Mouse (Mus musculus) stomach, postnatal 0 days (tissue): ENCODE results near the gene Fam24a. TPM values are rescaled to one million over a fixed set of nuclear protein-coding genes. Genes with fewer than 3 reads are reported as not detected.
A peak's percentile ranks its signal among the peaks of the same experiment; 100 is the strongest.

ENCODE experiments used
- ATAC-seq: fragments of 200-750 bp; cut with Nextera tagmentation; 2 replicates; pipeline ENCODE4 v1.8.0; 2017; ENCODE audit not compliant: low FRiP score, low TSS enrichment
- DNase-seq: peaks from one replicate; pipeline ENCODE4 v3.0.0-alpha.2; 2016; ENCODE audit warnings: low spot score
- H3K27ac ChIP-seq: fragments of 300-500 bp; sonication (generic); replicated peaks from 2 replicates; pipeline ENCODE4 v1.5.1; 2014; ENCODE audit warnings: mild to moderate bottlenecking, control low read depth
- H3K27me3 ChIP-seq: fragments of 300-500 bp; sonication (generic); 2 replicates; pipeline ENCODE4 v1.6.1; 2014; ENCODE audit warnings: low read length; ENCODE audit not compliant: control insufficient read depth, insufficient read depth
- H3K36me3 ChIP-seq: fragments of 300-500 bp; sonication (generic); 2 replicates; pipeline ENCODE4 v1.6.1; 2014; ENCODE audit warnings: low read length, mixed read lengths; ENCODE audit not compliant: control insufficient read depth, insufficient read depth
- H3K4me1 ChIP-seq: fragments of 300-500 bp; sonication (generic); replicated peaks from 2 replicates; pipeline ENCODE4 v1.6.1; 2014; ENCODE audit warnings: antibody characterized with exemption; ENCODE audit not compliant: control insufficient read depth, insufficient read depth
- H3K4me2 ChIP-seq: fragments of 300-500 bp; sonication (generic); replicated peaks from 2 replicates; pipeline ENCODE4 v1.6.1; 2014; ENCODE audit warnings: low read depth, mild to moderate bottlenecking, control low read depth, moderate library complexity
- H3K4me3 ChIP-seq: fragments of 300-500 bp; sonication (generic); 2 replicates; pipeline ENCODE4 v1.5.1; 2014; ENCODE audit warnings: low read depth, low read length, control low read depth
- H3K9ac ChIP-seq: fragments of 300-500 bp; sonication (generic); 2 replicates; pipeline ENCODE4 v1.6.1; 2014; ENCODE audit warnings: mild to moderate bottlenecking, low read length, control low read depth, mixed read lengths
- H3K9me3 ChIP-seq: fragments of 300-500 bp; sonication (generic); 2 replicates; pipeline ENCODE4 v1.6.1; 2016; ENCODE audit warnings: low read length; ENCODE audit not compliant: control insufficient read depth
- CTCF ChIP-seq: IDR thresholded peaks from 2 replicates; pipeline ENCODE4 v1.5.1; 2016; ENCODE audit warnings: antibody characterized with exemption, low read depth, mild to moderate bottlenecking, moderate library complexity
- EP300 ChIP-seq: optimal IDR thresholded peaks from 2 replicates; pipeline ENCODE3; 2016; ENCODE audit warnings: antibody characterized with exemption
- WGBS: fragments of 180-500 bp; shearing (Covaris S2); extraction: QIAGEN DNeasy Blood & Tissue Kit; methylation state at CpG from one replicate; pipeline ENCODE4 v1.1.7; 2014; 5-methylcytosine and 5-hydroxymethylcytosine counted together
- polyA plus RNA-seq: library from polyadenylated mRNA; unstranded; fragments of >200 nt; fragmentation: Nextera tagmentation; extraction: Ambion mirVana; gene quantifications from 2 replicates; pipeline ENCODE4 v1.2.1, GENCODE M21; 2015

Fam24a gene
- polyA plus RNA-seq, 1 experiment from 2014 or later, result not detected

GRCm38 (mm10) chr7:131318340-131318739 is 15.3 kb upstream of the Fam24a start:
- ATAC-seq, result no peak

DNA sequence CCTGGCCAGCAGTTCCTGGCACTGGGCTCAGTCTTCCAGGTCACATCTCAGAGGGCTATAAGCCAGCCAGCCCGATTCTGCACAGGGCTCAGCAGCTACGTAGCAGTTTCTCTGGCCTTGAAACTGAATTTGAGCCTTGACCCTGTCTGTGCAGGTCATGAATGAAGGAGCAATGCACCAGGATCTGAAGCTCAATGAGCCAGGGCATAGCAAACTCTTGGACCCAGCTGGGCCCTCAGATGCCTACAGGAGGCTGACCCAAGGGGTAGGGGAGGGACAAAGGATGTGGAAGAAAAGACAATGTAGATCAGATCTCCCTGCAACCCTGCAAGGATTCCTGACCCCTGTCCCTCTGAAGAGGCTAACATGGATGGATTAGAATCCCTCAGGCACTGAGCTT is 11.5 kb upstream of the Fam24a start, which contains the start of gene Cuzd1:
Cuzd1 (minus strand) TSS at position 101 of the 400 bp plus-strand sequence.
- TF ChIP-seq CTCF (no peak), EP300 (no peak)
- DNase-seq (no peak), ATAC-seq (no peak)
- WGBS, result 78% methylated on average over 2 of the region's 2 CpGs
- Histone ChIP-seq H3K9ac (no peak within 1 kb of the TSS), H3K4me1 (no peaks in the 10 kb centered on the region), H3K9me3 (no peaks in the 10 kb centered on the region), H3K4me2 (no peak within 1 kb of the TSS), H3K27ac (no peak within 1 kb of the TSS), H3K4me3 (no peak within 1 kb of the TSS), H3K36me3 (no peaks in the 10 kb centered on the region), H3K27me3 (no peaks in the 10 kb centered on the region)

More at GRCm38 (mm10) chr7:131318340-131318739, 15.3 kb upstream of the Fam24a start:
- 63% methylated on average over 6 of the region's 7 CpGs for WGBS
- no peak for TF ChIP-seq CTCF
- TF ChIP-seq EP300, result no peak
- Histone ChIP-seq H3K36me3 (no peaks in the 10 kb centered on the region), H3K9ac (no peak overlapping the region), H3K9me3 (no peaks in the 10 kb centered on the region), H3K4me2 (no peak overlapping the region), H3K4me1 (no peaks in the 10 kb centered on the region), H3K27me3 (no peaks in the 10 kb centered on the region), H3K27ac (no peak overlapping the region), H3K4me3 (no peak overlapping the region)
- DNase-seq, result no peak

GRCm38 (mm10) chr7:131327054-131327453 is 6.6 kb upstream of the Fam24a start:
- DNase-seq (no peak), ATAC-seq (no peak)
- no peaks in the 10 kb centered on the region for H3K4me1 ChIP-seq
- H3K4me2 ChIP-seq, result no peak overlapping the region
- no peak overlapping the region for H3K9ac ChIP-seq
- 87% methylated on average over 5 of the region's 5 CpGs for WGBS
- H3K27me3 ChIP-seq, result no peaks in the 10 kb centered on the region
- no peak for TF ChIP-seq EP300
- TF ChIP-seq CTCF, result peak; percentile 36
- H3K27ac ChIP-seq, result no peak overlapping the region
- H3K36me3 ChIP-seq, result no peaks in the 10 kb centered on the region
- no peaks in the 10 kb centered on the region for H3K9me3 ChIP-seq
- H3K4me3 ChIP-seq, result no peak overlapping the region

GRCm38 (mm10) chr7:131329416-131329815 is 4.2 kb upstream of the Fam24a start, which contains the start of gene Fam24b:
TSS of gene Fam24b (minus strand) at chr7:131329516.
- WGBS, result 89% methylated on average over 5 of the region's 5 CpGs
- DNase-seq (no peak), ATAC-seq (no peak)
- Histone ChIP-seq H3K4me3 (no peak within 1 kb of the TSS), H3K36me3 (no peaks in the 10 kb centered on the region), H3K9me3 (no peaks in the 10 kb centered on the region), H3K4me2 (no peak within 1 kb of the TSS), H3K4me1 (no peaks in the 10 kb centered on the region), H3K9ac (no peak within 1 kb of the TSS), H3K27me3 (no peaks in the 10 kb centered on the region), H3K27ac (no peak within 1 kb of the TSS)
- TF ChIP-seq CTCF, result no peak
- no peak for TF ChIP-seq EP300

DNA sequence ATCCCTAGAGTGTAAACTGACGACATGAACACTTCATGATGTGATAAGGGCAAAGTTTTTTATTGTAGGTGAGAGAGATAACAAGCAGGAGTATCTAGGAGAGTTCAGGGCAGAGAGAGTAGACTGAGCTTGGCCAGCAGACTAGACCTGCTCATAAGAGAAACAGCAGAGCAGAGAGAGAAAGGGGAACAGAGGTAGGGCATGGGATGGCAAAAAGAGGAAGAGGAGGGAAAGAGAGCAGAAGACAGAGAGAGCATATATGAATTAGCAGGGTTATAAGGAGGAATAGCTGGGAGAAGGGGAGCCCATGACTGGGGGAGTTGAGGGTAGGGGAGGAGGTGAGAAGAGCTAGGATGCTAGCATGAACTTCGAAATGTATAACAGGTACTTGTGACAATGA is 2.0 kb upstream of the Fam24a start:
- Histone ChIP-seq H3K4me2 (no peak overlapping the region), H3K9me3 (no peaks in the 10 kb centered on the region), H3K4me3 (no peak overlapping the region), H3K27me3 (no peaks in the 10 kb centered on the region), H3K36me3 (no peaks in the 10 kb centered on the region), H3K9ac (no peak overlapping the region), H3K4me1 (no peaks in the 10 kb centered on the region), H3K27ac (no peak overlapping the region)
- DNase-seq, result no peak
- WGBS, result 61% methylated on average over 2 of the region's 2 CpGs
- TF ChIP-seq CTCF (no peak), EP300 (no peak)
- ATAC-seq, result no peak

DNA sequence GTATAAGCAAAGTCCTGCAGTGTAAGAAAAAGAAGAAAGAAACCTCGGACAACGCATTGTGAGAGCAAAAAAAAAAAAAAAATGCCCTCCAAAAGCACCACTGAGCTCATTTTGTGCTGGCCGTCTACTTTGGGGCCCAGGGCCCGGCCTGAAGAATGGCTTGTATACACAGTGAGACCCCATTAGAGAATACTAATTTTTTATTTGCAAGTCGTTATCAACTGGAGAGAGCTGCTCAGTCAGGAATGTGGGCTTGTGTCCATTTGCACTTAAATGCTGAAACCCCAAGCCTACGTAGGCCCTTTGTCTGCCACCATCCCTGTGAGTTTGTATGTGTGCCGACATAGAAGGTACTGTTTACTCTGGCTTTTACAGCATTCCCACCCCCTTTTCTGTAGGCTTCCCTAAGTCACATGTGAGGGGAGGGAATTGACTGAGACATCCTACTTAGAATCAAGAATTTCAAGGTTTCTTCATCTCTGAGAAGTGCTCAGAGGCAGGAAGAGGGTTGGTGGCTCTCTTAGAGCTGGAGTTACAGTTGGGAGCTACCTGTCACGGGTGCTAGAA is 3.9 kb downstream of the Fam24a start:
- Histone ChIP-seq H3K36me3 (no peaks in the 10 kb centered on the region), H3K27ac (no peak overlapping the region), H3K9me3 (no peaks in the 10 kb centered on the region), H3K4me1 (no peaks in the 10 kb centered on the region), H3K9ac (no peak overlapping the region), H3K4me3 (no peak overlapping the region), H3K4me2 (no peak overlapping the region), H3K27me3 (no peaks in the 10 kb centered on the region)
- WGBS, result 31% methylated on average over 8 of the region's 8 CpGs
- ATAC-seq (no peak), DNase-seq (no peak)
- TF ChIP-seq EP300 (no peak), CTCF (no peak)
